Mouse (Mus musculus) lung, postnatal 36 days (tissue): ENCODE measurements at regions not wholly inside any gene's neighbourhood (a gene's known extent, or its start where the extent isn't known, plus 50 kb on each side); places are given as distances from the start of the nearest gene placed in this dataset.
A peak's percentile ranks its signal among the peaks of the same experiment; 100 is the strongest.

Source experiments
- DNase-seq: peaks from one replicate; pipeline ENCODE4 v3.0.0; 2022; ENCODE audit warnings: mixed read lengths

DNA sequence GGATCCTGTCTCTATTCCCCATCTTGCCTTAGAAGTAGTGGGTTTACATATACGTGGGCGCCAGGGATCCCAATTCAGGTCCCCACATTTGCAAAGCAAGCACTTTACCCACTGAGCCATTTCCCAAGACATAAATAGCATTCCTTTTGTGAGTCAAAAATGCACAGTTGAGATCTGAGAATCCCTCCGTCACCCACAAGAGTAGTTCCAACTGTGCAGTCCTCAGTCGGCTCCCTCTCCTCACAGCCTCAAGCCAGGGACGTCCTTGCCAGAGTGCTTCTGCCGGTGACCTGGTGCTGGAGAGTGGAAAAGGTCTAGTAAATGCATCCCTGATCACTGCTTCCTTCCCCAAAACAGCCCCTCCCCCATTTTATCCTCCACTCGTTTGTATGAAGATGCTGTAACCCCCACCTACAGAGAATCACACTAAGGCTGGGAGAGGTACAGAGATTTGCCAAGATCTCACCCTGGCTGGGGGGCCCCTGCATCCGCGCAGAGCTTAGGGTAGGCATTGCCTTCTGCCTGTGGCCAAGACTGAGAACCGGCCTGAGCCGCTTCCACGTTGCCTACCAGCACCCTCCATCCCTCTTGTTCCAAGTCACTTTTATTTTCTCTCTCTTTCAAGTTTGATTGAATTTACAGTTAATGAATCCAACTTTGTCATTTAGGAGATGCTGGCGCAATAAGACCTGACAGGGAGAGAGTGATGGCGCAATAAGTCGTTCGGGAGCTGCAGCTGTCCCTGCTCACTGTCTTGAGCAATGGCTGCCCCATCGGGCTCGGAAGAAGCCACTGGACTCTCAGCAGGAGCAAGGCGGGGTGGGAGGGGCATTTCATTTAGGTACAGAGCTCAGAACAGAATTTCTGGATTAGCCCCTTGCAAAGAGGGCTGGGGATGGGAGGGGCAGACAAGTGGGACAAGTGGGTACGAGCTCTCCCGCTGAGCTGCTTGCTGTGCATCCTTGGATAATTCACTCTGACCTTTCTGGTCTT, 74.5 kb upstream of the Zfp618 start:
- DNase-seq: peak; percentile 53

DNA sequence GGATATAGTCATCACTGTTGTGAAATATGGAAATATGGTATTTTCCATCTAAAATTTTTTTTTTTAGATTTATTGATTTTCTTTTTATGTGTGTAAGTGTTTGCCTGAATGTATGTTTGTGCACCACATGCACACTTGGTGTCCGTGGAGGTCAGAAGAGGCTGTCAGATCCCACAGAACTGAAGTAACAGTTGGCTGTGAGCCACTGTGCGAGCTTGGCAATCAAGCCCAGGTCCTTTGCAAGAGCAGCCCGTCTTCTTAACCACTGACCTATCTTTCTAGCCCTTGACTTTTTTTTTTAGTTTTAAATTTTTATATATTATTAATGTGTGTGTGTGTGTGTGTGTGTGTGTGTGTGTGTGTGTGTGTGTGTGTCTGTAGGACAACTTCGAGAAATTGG, 52.5 kb upstream of the Zfp618 start:
- DNase-seq: no peak
